Mouse (Mus musculus) G1E (cell line): Measurements from ENCODE around the gene Pitx3. TPM values are rescaled to one million over a fixed set of nuclear protein-coding genes. Genes with fewer than 3 reads are reported as not detected.

ENCODE experiments used
- ATAC-seq: 2 replicates; pipeline ENCODE4 v1.8.0; 2016; ENCODE audit warnings: mild to moderate bottlenecking; ENCODE audit not compliant: insufficient number of reproducible peaks, poor library complexity, low FRiP score, severe bottlenecking; ENCODE audit errors: extremely low read depth
- DNase-seq: peaks from one replicate; pipeline ENCODE4 v3.0.0; 2012; ENCODE audit warnings: low spot score
- H3K27me3 ChIP-seq: 2 replicates; pipeline ENCODE4 v1.6.1; 2012; ENCODE audit warnings: mild to moderate bottlenecking, low read length, inconsistent platforms; ENCODE audit not compliant: insufficient read depth
- H3K36me3 ChIP-seq: replicated peaks from 2 replicates; pipeline ENCODE3; 2012; ENCODE audit warnings: mild to moderate bottlenecking, inconsistent platforms
- H3K4me1 ChIP-seq: 2 replicates; pipeline ENCODE4 v1.6.1; 2012; ENCODE audit warnings: low read depth, low read length, inconsistent platforms, mixed read lengths; ENCODE audit not compliant: insufficient read depth
- H3K4me3 ChIP-seq: 2 replicates; pipeline ENCODE4 v1.5.1; 2012; ENCODE audit warnings: low read depth, mild to moderate bottlenecking, inconsistent platforms, low read length, moderate library complexity, mixed read lengths
- H3K9me3 ChIP-seq: replicated peaks from 2 replicates; pipeline ENCODE4 v1.6.1; 2012; ENCODE audit warnings: inconsistent platforms
- CTCF ChIP-seq: IDR thresholded peaks from 2 replicates; pipeline ENCODE4 v1.5.1; 2012; ENCODE audit warnings: low read depth, low read length, inconsistent platforms, mixed read lengths
- GATA1 ChIP-seq: IDR thresholded peaks from 2 replicates; pipeline ENCODE4 v1.6.1; 2012; ENCODE audit warnings: borderline replicate concordance, low read length, inconsistent platforms, mixed read lengths
- GATA2 ChIP-seq: IDR thresholded peaks from 2 replicates; pipeline ENCODE4 v1.6.1; 2012; ENCODE audit warnings: low read depth, low read length, inconsistent platforms, borderline replicate concordance
- POLR2AphosphoS5 ChIP-seq: IDR thresholded peaks from 2 replicates; pipeline ENCODE4 v1.6.1; 2012; ENCODE audit warnings: low read depth, low read length, inconsistent platforms; ENCODE audit not compliant: insufficient replicate concordance
- TAL1 ChIP-seq: conservative IDR thresholded peaks from 2 replicates; pipeline ENCODE4 v1.6.1; 2012; ENCODE audit warnings: low read depth, low read length, inconsistent platforms, mixed read lengths
- polyA plus RNA-seq: library from polyadenylated mRNA; stranded (reverse); fragments of >175 nt; gene quantifications from 2 replicates; pipeline ENCODE4 v1.2.3, GENCODE M21; 2012
- total RNA-seq, 2 experiments: library from RNA; stranded (forward) in 1 of 2; stranded (reverse) in 1 of 2; fragments of 200-1000 nt in 1 of 2; fragments of >200 nt in 1 of 2; fragmentation: Nextera tagmentation in 1 of 2; gene quantifications; 2 replicates each; pipeline ENCODE4 v1.2.3; 2014 to 2017

Pitx3 gene
- total and polyA plus RNA-seq, 3 experiments = not detected

DNA sequence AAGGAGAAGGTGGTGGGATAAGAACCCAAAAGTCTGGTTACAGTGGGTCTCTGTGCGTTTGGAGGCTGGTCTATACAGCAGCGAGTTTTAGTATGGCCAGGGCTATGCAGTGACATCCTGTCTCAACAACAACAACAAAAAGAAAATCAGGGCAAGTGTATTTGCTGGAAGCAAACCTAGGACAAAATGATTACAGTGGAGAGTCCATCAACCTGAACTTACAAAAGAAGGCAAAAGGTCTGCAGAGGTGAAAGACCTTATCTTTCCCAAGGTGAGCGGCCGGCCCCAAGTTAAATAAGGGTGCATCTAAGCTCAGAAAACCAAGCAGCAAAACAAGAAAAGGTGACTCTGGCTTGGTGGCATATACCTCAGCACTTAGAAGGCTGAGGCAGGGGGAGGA lies 56.5 kb downstream of the Pitx3 start:
- H3K36me3 ChIP-seq = peaks cover 9% of the 10 kb centered on the region
- no peaks in the 10 kb centered on the region for H3K9me3 ChIP-seq
- H3K27me3 ChIP-seq = peaks cover 11% of the 10 kb centered on the region; the same call in 1 of the 2 replicates
- ATAC-seq (no peak), DNase-seq (no peak)
- TF ChIP-seq GATA2 = no peak
- TF ChIP-seq POLR2AphosphoS5 = no peak
- no peak for TF ChIP-seq TAL1
- TF ChIP-seq GATA1 = no peak
- TF ChIP-seq CTCF = no peak
- no peak overlapping the region for H3K4me3 ChIP-seq
- no peaks in the 10 kb centered on the region; the same call in 1 of the 2 replicates for H3K4me1 ChIP-seq

DNA sequence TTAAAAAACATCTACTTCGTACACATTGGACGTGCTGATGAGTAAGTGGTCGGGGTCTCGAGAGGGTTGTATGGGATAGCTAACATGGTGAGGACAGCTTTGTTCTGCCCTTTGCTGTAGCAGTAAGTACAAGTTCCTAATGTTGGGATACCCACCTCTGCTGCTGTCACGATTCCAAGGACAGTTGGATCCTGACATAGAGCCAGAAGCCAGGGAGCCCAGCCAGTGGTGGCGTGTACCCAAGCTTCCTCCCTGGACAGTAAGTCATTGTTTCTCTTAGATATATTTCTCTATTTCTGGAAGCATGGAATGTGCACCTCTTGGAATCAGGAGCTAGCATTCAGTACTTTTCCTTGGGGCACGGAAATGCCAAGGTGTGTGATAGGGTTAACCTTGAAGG lies 60.3 kb downstream of the Pitx3 start:
- H3K36me3 ChIP-seq = peaks cover 46% of the 10 kb centered on the region
- H3K9me3 ChIP-seq = no peaks in the 10 kb centered on the region
- peaks cover 5% of the 10 kb centered on the region for H3K4me1 ChIP-seq
- no peak overlapping the region for H3K4me3 ChIP-seq
- DNase-seq (no peak), ATAC-seq (no peak)
- H3K27me3 ChIP-seq = peaks cover 5% of the 10 kb centered on the region; the same call in 1 of the 2 replicates
- TF ChIP-seq GATA1 (no peak), TAL1 (no peak), GATA2 (no peak), POLR2AphosphoS5 (no peak), CTCF (no peak)

DNA sequence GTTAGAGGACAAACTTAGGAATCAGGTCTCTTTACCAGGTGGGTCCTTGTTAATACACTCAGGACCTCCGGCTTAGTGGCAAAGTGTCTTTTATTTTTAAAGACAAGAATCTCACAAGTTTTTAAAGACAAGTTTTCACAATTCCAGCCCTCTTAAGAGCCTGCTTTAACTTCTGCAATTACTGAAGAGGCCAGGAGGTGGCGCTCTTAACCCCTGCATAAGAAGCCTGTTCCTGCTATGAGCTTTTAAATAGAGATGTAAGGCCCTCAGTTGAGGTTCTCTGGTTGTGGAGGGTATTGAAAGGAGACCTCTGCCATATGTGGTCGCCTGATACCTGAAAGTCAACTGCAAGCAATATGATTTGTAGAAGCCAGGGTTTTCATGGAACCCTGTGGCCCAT lies 61.8 kb downstream of the Pitx3 start:
- TF ChIP-seq CTCF (peak; percentile 55), GATA2 (no peak)
- peaks cover 14% of the 10 kb centered on the region for H3K4me1 ChIP-seq
- H3K36me3 ChIP-seq = peaks cover 62% of the 10 kb centered on the region
- no peaks in the 10 kb centered on the region for H3K9me3 ChIP-seq
- H3K4me3 ChIP-seq = no peak overlapping the region
- H3K27me3 ChIP-seq = no peaks in the 10 kb centered on the region
- peak; percentile 38 for DNase-seq
- ATAC-seq = no peak

Other genes with a start within 250 kb of the Pitx3 start
- 13.0 and 22.0 TPM in 2 replicates for gene Armh3, start 149.8 kb downstream of the Pitx3 start, total RNA-seq (2014; fragmentation: Nextera tagmentation)
- 6.7 and 7.1 TPM in 2 replicates for gene Armh3, start 149.8 kb downstream of the Pitx3 start, total RNA-seq (2017)
- gene Armh3, start 149.8 kb downstream of the Pitx3 start, polyA plus RNA-seq = 1.6 and 1.9 TPM in 2 replicates
- gene Hps6, start 144.8 kb downstream of the Pitx3 start, total RNA-seq (2014; fragmentation: Nextera tagmentation) = 1.9 and 4.1 TPM in 2 replicates
- gene Hps6, start 144.8 kb downstream of the Pitx3 start, total RNA-seq (2017) = 7.6 and 8.0 TPM in 2 replicates
- gene Hps6, start 144.8 kb downstream of the Pitx3 start, polyA plus RNA-seq = 15.0 and 16.4 TPM in 2 replicates
- 72.0 and 132 TPM in 2 replicates for gene Pprc1, start 103.4 kb downstream of the Pitx3 start, total RNA-seq (2014; fragmentation: Nextera tagmentation)
- gene Pprc1, start 103.4 kb downstream of the Pitx3 start, total RNA-seq (2017) = 9.8 and 11.8 TPM in 2 replicates
- gene Pprc1, start 103.4 kb downstream of the Pitx3 start, polyA plus RNA-seq = 54.8 and 73.3 TPM in 2 replicates
- 145 and 160 TPM in 2 replicates for gene Ldb1, start 103.1 kb downstream of the Pitx3 start, total RNA-seq (2014; fragmentation: Nextera tagmentation)
- gene Ldb1, start 103.1 kb downstream of the Pitx3 start, total RNA-seq (2017) = 68.6 and 76.6 TPM in 2 replicates
- gene Ldb1, start 103.1 kb downstream of the Pitx3 start, polyA plus RNA-seq = 405 and 501 TPM in 2 replicates
- gene Nolc1, start 72.5 kb downstream of the Pitx3 start, total RNA-seq (2014; fragmentation: Nextera tagmentation) = 116 and 130 TPM in 2 replicates
- 121 and 153 TPM in 2 replicates for gene Nolc1, start 72.5 kb downstream of the Pitx3 start, total RNA-seq (2017)
- 145 and 147 TPM in 2 replicates for gene Nolc1, start 72.5 kb downstream of the Pitx3 start, polyA plus RNA-seq
- not detected in 2 replicates for gene Elovl3, start 16.4 kb downstream of the Pitx3 start, total RNA-seq (2014; fragmentation: Nextera tagmentation)
- 0.06 TPM in 1 of 2 replicates, not detected in the other for gene Elovl3, start 16.4 kb downstream of the Pitx3 start, total RNA-seq (2017)
- not detected in 2 replicates for gene Elovl3, start 16.4 kb downstream of the Pitx3 start, polyA plus RNA-seq
- gene Gbf1, start 4.2 kb upstream of the Pitx3 start, total RNA-seq (2014; fragmentation: Nextera tagmentation) = 111 and 133 TPM in 2 replicates
- gene Gbf1, start 4.2 kb upstream of the Pitx3 start, total RNA-seq (2017) = 25.7 and 33.4 TPM in 2 replicates
- 292 and 312 TPM in 2 replicates for gene Gbf1, start 4.2 kb upstream of the Pitx3 start, polyA plus RNA-seq
- 11.3 and 12.6 TPM in 2 replicates for gene Nfkb2, start 156.0 kb upstream of the Pitx3 start, total RNA-seq (2014; fragmentation: Nextera tagmentation)
- gene Nfkb2, start 156.0 kb upstream of the Pitx3 start, total RNA-seq (2017) = 9.7 and 12.5 TPM in 2 replicates
- 40.4 and 40.8 TPM in 2 replicates for gene Nfkb2, start 156.0 kb upstream of the Pitx3 start, polyA plus RNA-seq
- 1.6 TPM in 1 of 2 replicates, not detected in the other for gene Psd, start 178.8 kb upstream of the Pitx3 start, total RNA-seq (2014; fragmentation: Nextera tagmentation)
- 0.23 and 1.1 TPM in 2 replicates for gene Psd, start 178.8 kb upstream of the Pitx3 start, total RNA-seq (2017)
- 0.41 and 0.74 TPM in 2 replicates for gene Psd, start 178.8 kb upstream of the Pitx3 start, polyA plus RNA-seq
- 2.0 and 2.2 TPM in 2 replicates for gene Fbxl15, start 179.9 kb upstream of the Pitx3 start, total RNA-seq (2014; fragmentation: Nextera tagmentation)
- 2.5 and 3.8 TPM in 2 replicates for gene Fbxl15, start 179.9 kb upstream of the Pitx3 start, total RNA-seq (2017)
- 15.2 and 16.5 TPM in 2 replicates for gene Fbxl15, start 179.9 kb upstream of the Pitx3 start, polyA plus RNA-seq
- gene Cuedc2, start 190.4 kb upstream of the Pitx3 start, total RNA-seq (2014; fragmentation: Nextera tagmentation) = 39.2 and 73.6 TPM in 2 replicates
- 142 and 148 TPM in 2 replicates for gene Cuedc2, start 190.4 kb upstream of the Pitx3 start, total RNA-seq (2017)
- gene Cuedc2, start 190.4 kb upstream of the Pitx3 start, polyA plus RNA-seq = 124 and 147 TPM in 2 replicates
- not detected in 2 replicates for gene Mfsd13a, start 192.8 kb upstream of the Pitx3 start, total RNA-seq (2014; fragmentation: Nextera tagmentation)
- gene Mfsd13a, start 192.8 kb upstream of the Pitx3 start, total RNA-seq (2017) = not detected in 2 replicates
- gene Mfsd13a, start 192.8 kb upstream of the Pitx3 start, polyA plus RNA-seq = 0.08 and 0.20 TPM in 2 replicates
- gene 2310034G01Rik, start 202.0 kb upstream of the Pitx3 start, total RNA-seq (2014; fragmentation: Nextera tagmentation) = not detected in 2 replicates
- not detected in 2 replicates for gene 2310034G01Rik, start 202.0 kb upstream of the Pitx3 start, total RNA-seq (2017)
- not detected in 2 replicates for gene 2310034G01Rik, start 202.0 kb upstream of the Pitx3 start, polyA plus RNA-seq
- 75.4 and 92.4 TPM in 2 replicates for gene Actr1a, start 247.4 kb upstream of the Pitx3 start, total RNA-seq (2014; fragmentation: Nextera tagmentation)
- gene Actr1a, start 247.4 kb upstream of the Pitx3 start, total RNA-seq (2017) = 84.5 and 85.6 TPM in 2 replicates
- 19.1 and 24.3 TPM in 2 replicates for gene Actr1a, start 247.4 kb upstream of the Pitx3 start, polyA plus RNA-seq
- 25.7 and 30.1 TPM in 2 replicates for gene Sufu, start 248.6 kb upstream of the Pitx3 start, total RNA-seq (2014; fragmentation: Nextera tagmentation)
- gene Sufu, start 248.6 kb upstream of the Pitx3 start, total RNA-seq (2017) = 5.0 and 5.1 TPM in 2 replicates
- 31.8 and 38.3 TPM in 2 replicates for gene Sufu, start 248.6 kb upstream of the Pitx3 start, polyA plus RNA-seq